Mouse (Mus musculus) kidney, postnatal 0 days (tissue): ENCODE results near the gene Cdk17. TPM values are rescaled to one million over a fixed set of nuclear protein-coding genes. Genes with fewer than 3 reads are reported as not detected.
A peak's percentile ranks its signal among the peaks of the same experiment; 100 is the strongest.

Source experiments
- ATAC-seq: fragments of 200-750 bp; cut with Nextera tagmentation; replicated peaks from 2 replicates; pipeline ENCODE4 v1.8.0; 2017; ENCODE audit warnings: low read depth, moderate number of reproducible peaks, moderate TSS enrichment, moderate library complexity; ENCODE audit not compliant: low FRiP score
- DNase-seq: peaks from one replicate; pipeline ENCODE4 v3.0.0-alpha.2; 2016; ENCODE audit warnings: low spot score
- H3K27ac ChIP-seq: fragments of 300-500 bp; sonication (generic); 2 replicates; pipeline ENCODE4 v1.5.1; 2014; ENCODE audit warnings: mild to moderate bottlenecking
- H3K27me3 ChIP-seq: fragments of 300-500 bp; sonication (generic); 2 replicates; pipeline ENCODE4 v1.6.1; 2014; ENCODE audit warnings: low read length, mixed read lengths; ENCODE audit not compliant: insufficient read depth
- H3K36me3 ChIP-seq: fragments of 300-500 bp; sonication (generic); 2 replicates; pipeline ENCODE4 v1.6.1; 2014; ENCODE audit warnings: low read length, mixed read lengths; ENCODE audit not compliant: insufficient read depth
- H3K4me1 ChIP-seq: fragments of 300-500 bp; sonication (generic); replicated peaks from 2 replicates; pipeline ENCODE4 v1.6.1; 2014; ENCODE audit warnings: antibody characterized with exemption, low read length, mixed read lengths; ENCODE audit not compliant: insufficient read depth
- H3K4me2 ChIP-seq: fragments of 300-500 bp; sonication (generic); 2 replicates; pipeline ENCODE4 v1.6.1; 2014; ENCODE audit warnings: mild to moderate bottlenecking, low read length, moderate library complexity, mixed read lengths
- H3K4me3 ChIP-seq: fragments of 300-500 bp; sonication (generic); replicated peaks from 2 replicates; pipeline ENCODE4 v1.5.1; 2014; ENCODE audit warnings: low read depth, low read length
- H3K9ac ChIP-seq: fragments of 300-500 bp; sonication (generic); 2 replicates; pipeline ENCODE4 v1.6.1; 2014; ENCODE audit warnings: low read depth, low read length
- H3K9me3 ChIP-seq: fragments of 300-500 bp; sonication (generic); replicated peaks from 2 replicates; pipeline ENCODE4 v1.6.1; 2016; ENCODE audit warnings: low read length, inconsistent platforms, mixed read lengths
- CTCF ChIP-seq: IDR thresholded peaks from 2 replicates; pipeline ENCODE4 v1.5.1; 2016; ENCODE audit warnings: antibody characterized with exemption, low read depth, mild to moderate bottlenecking, moderate library complexity
- WGBS: fragments of 180-500 bp; shearing (Covaris S2); extraction: QIAGEN DNeasy Blood & Tissue Kit; methylation state at CpG from one replicate; pipeline ENCODE4 v1.1.7; 2014; 5-methylcytosine and 5-hydroxymethylcytosine counted together
- polyA plus RNA-seq: library from polyadenylated mRNA; unstranded; fragments of >200 nt; fragmentation: Nextera tagmentation; extraction: Ambion mirVana; gene quantifications from 2 replicates; pipeline ENCODE4 v1.2.1, GENCODE M21; 2015

Cdk17 gene
- polyA plus RNA-seq, 1 experiment from 2014 or later = 16.4 TPM

DNA sequence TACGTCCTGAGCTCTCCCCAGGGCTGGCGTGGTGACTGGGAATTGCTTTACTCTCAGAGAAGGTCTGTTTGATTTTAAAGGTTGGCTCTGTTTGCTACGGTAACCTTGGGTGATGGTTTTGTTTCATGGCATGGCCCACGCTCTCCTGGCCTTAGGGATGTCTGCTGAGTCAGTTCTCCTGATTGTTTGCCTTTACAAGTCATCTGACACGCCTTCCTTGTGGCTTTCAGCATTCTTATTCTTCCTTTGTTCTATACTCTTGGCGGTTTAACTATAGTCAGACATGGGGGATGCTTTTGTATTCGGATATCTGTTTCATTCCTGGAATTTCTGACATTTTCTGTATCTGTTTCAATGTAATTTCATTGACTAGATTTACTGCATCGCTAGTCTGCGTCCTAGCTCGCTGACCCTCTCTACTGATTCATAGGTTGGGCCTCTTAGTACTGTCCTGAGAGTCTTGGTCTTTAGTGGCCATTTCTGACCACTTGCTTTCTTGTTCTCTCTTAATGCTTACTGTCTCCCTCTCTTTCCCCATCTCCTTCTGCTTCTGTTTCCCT is 27.8 kb downstream of the Cdk17 start:
- Histone ChIP-seq H3K4me2 (no peak overlapping the region), H3K4me3 (no peak overlapping the region), H3K4me1 (peaks cover 10% of the 10 kb centered on the region; the same call in 1 of the 2 replicates), H3K9ac (no peak overlapping the region), H3K27ac (no peak overlapping the region), H3K9me3 (no peaks in the 10 kb centered on the region), H3K36me3 (no peaks in the 10 kb centered on the region), H3K27me3 (no peaks in the 10 kb centered on the region)
- no peak for TF ChIP-seq CTCF
- 55% methylated on average over 10 of the region's 10 CpGs for WGBS
- ATAC-seq (no peak), DNase-seq (peak; percentile 70)

DNA sequence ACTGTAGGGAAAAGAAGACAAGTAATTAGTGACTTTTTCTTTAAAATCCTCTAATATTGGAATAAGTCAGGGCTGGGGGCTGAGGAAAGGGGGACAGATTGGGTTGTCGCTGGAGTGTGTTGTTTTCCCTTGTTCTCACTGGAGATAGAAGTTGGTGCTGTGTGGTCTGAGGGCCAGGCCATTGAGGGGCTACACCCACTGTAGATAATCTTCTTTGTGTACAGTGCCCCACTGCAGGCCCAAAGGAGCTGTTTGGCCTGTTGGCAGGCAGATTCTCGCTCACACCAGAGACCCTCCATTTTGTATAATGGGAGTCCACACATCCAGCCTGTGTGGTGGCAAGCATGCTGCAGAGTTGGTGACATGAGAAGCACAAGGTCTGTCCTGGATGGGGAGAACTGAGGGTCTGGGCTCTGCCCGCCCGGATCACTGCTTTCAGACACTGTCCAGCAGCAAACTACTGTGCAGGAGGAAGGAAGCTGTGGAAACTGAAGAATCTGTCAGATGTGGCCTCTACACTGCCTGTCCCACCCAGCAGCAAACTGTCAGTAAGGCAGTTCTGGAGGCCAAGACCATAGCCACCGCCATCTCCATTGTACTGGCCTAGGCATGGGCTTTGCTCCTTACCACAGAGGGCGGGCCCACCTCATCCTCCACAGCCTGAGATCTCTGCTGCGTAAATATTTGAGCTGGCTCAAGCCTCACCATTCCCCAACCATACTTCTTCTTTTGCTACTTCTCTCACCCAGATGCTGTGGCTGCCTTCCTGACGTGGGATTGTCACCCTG is 30.0 kb downstream of the Cdk17 start:
- no peak overlapping the region for H3K27ac ChIP-seq
- 0 out of 2 replicates have a peak, but pooled peaks have one; percentile 40 for ATAC-seq

DNA sequence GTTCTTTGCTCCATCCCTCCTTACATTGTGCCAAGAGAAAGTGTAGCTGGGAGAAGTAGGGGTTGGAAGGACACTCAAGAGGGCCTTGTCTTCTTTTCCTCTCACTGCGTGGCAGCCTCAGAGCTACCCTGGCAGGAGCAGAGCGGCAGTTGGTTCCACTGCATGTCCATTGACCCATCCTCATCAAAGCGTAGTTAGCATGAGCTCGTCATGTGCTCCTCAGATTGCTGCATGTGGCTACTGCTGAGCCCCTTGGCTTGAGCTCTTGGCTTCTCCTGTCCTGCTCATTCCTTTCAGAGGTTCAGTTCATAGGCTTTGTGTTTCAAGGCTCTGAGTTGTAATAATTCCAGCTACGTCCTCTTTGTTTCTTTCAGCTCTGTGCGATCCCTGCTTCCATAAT is 36.4 kb downstream of the Cdk17 start:
- no peak overlapping the region for H3K9ac ChIP-seq
- WGBS = 97% methylated on average over 6 of the region's 6 CpGs
- no peak overlapping the region for H3K4me3 ChIP-seq
- peaks cover under 1% of the 10 kb centered on the region; the same call in 1 of the 2 replicates for H3K4me1 ChIP-seq
- no peak overlapping the region for H3K27ac ChIP-seq
- no peaks in the 10 kb centered on the region for H3K9me3 ChIP-seq
- no peak for DNase-seq
- no peaks in the 10 kb centered on the region for H3K27me3 ChIP-seq
- ATAC-seq = no peak
- H3K4me2 ChIP-seq = no peak overlapping the region
- H3K36me3 ChIP-seq = no peaks in the 10 kb centered on the region
- TF ChIP-seq CTCF = no peak

More for the DNA sequence above, 30.0 kb downstream of the Cdk17 start:
- no peaks in the 10 kb centered on the region for H3K27me3 ChIP-seq
- H3K9ac ChIP-seq = no peak overlapping the region
- H3K4me2 ChIP-seq = no peak overlapping the region
- WGBS = 72% methylated on average over 8 of the region's 8 CpGs
- H3K4me3 ChIP-seq = no peak overlapping the region
- no peaks in the 10 kb centered on the region for H3K36me3 ChIP-seq
- no peak for TF ChIP-seq CTCF
- H3K4me1 ChIP-seq = peaks cover 10% of the 10 kb centered on the region; the same call in 1 of the 2 replicates
- H3K9me3 ChIP-seq = no peaks in the 10 kb centered on the region
- peak; percentile 18 for DNase-seq

GRCm38 (mm10) chr10:93198958-93199357 is 38.3 kb downstream of the Cdk17 start:
- Histone ChIP-seq H3K27me3 (no peaks in the 10 kb centered on the region), H3K4me1 (no peaks in the 10 kb centered on the region), H3K9me3 (no peaks in the 10 kb centered on the region), H3K9ac (no peak overlapping the region), H3K27ac (no peak overlapping the region), H3K4me3 (no peak overlapping the region), H3K36me3 (no peaks in the 10 kb centered on the region), H3K4me2 (no peak overlapping the region)
- WGBS = 93% methylated on average over 3 of the region's 3 CpGs
- no peak for ATAC-seq
- DNase-seq = no peak
- TF ChIP-seq CTCF = no peak

GRCm38 (mm10) chr10:93201846-93202458 is 41.3 kb downstream of the Cdk17 start:
- Histone ChIP-seq H3K9ac (no peak overlapping the region), H3K9me3 (no peaks in the 10 kb centered on the region), H3K36me3 (no peaks in the 10 kb centered on the region), H3K27me3 (no peaks in the 10 kb centered on the region), H3K4me2 (no peak overlapping the region), H3K4me3 (no peak overlapping the region), H3K4me1 (no peaks in the 10 kb centered on the region), H3K27ac (no peak overlapping the region)
- DNase-seq (no peak), ATAC-seq (no peak)
- no peak for TF ChIP-seq CTCF
- 80% methylated on average over 6 of the region's 6 CpGs for WGBS

DNA sequence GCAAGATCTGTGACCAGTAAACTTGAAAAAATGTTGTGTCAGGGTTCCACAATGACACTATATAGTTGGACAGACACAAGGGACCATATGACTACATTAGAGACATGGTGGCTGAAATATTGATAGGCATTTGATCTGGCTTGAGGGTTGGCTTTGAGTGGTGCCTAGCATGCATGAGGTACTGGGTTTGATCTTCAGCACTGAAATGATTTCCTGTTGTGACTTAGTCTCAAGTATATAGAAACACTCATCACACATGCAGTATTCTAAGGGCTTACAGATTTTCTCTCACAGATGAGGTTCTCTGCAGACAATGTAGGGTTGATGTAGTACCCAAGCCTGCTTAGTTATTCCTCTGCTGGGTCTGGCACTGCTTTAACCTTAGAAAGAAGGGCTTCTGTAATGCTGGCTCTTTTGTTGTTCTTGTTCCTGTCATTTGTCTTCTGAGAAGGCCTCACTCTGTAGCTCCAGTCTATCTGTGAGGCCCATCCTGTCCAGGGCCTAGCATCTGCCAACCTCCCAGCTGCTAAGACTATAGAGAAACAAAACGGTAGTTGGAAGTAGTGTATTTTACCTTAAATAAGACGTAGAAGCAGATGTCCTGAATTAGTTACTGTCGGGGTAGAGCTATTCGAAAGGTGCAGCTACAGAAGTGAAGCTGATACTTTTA is 44.7 kb downstream of the Cdk17 start:
- no peak for ATAC-seq
- no peak for TF ChIP-seq CTCF
- H3K4me3 ChIP-seq = no peak overlapping the region
- no peak overlapping the region for H3K9ac ChIP-seq
- no peak for DNase-seq
- H3K27ac ChIP-seq = no peak overlapping the region
- H3K27me3 ChIP-seq = no peaks in the 10 kb centered on the region
- H3K36me3 ChIP-seq = no peaks in the 10 kb centered on the region
- no peak overlapping the region for H3K4me2 ChIP-seq
- H3K9me3 ChIP-seq = no peaks in the 10 kb centered on the region
- no peaks in the 10 kb centered on the region for H3K4me1 ChIP-seq
- WGBS = 83% methylated on average over 4 of the region's 4 CpGs
